Mouse (Mus musculus) CH12.LX (cell line): ENCODE measurements at regions not wholly inside any gene's neighbourhood (a gene's known extent, or its start where the extent isn't known, plus 50 kb on each side); places are given as distances from the start of the nearest gene placed in this dataset.

ENCODE experiments used
- CTCF ChIP-seq, 2 experiments: IDR thresholded peaks in 1 of 2; conservative IDR thresholded peaks in 1 of 2; 2 replicates each; pipeline ENCODE4 v1.5.1; 2011 to 2012; ENCODE audit warnings: low read depth in 2 of 2, low read length in 2 of 2, improper control_type of control experiment in 1 of 2, inconsistent platforms in 1 of 2, mild to moderate bottlenecking in 1 of 2, moderate library complexity in 1 of 2
- EP300 ChIP-seq: IDR thresholded peaks from 2 replicates; pipeline ENCODE4 v1.6.1; 2011; ENCODE audit warnings: low read length, improper control_type of control experiment
- JUND ChIP-seq: conservative IDR thresholded peaks from 2 replicates; pipeline ENCODE4 v1.6.1; 2011; ENCODE audit warnings: low read depth, low read length, improper control_type of control experiment
- POLR2A ChIP-seq: IDR thresholded peaks from 2 replicates; pipeline ENCODE4 v1.6.1; 2011; ENCODE audit warnings: low read depth, mild to moderate bottlenecking, improper control_type of control experiment, low read length
- POLR2AphosphoS2 ChIP-seq: IDR thresholded peaks from 2 replicates; pipeline ENCODE4 v1.6.1; 2011; ENCODE audit warnings: low read depth, low read length, improper control_type of control experiment

DNA sequence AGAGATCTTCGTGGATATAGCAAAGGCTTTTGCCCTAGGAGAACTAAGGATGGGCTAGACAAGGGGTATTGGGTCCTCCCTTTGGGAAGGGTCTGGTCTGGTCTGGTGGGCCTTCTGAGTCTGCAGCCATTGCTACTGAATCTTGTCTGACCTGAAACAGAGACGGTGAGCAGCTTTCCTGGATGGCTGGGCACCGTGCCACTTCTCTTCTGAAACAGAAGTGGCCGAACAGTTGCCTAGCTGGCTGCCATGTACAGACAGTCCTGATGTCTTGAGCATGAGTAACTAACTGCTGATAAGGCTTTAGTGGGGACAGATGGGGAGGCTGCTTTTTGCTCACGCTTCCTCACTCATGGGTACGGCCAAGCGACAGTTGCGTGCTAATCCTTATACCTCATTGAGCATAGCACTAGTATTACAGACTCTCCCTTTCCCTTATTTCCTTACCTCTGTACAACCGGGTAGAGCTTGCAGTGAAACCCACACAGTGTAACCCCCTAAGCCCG, 165.3 kb upstream of the Gm9833 start:
- no peak for TF ChIP-seq EP300
- TF ChIP-seq JUND, result no peak
- TF ChIP-seq POLR2AphosphoS2, result no peak
- no peak for TF ChIP-seq CTCF (conservative IDR thresholded peaks at IDR 0.05 in 1 of 2, IDR thresholded peaks at IDR 0.05 in 1 of 2; ENCODE audit: low read depth in 2 of 2, low read length in 2 of 2)
- no peak for TF ChIP-seq POLR2A
